Mouse (Mus musculus): Measurements from ENCODE around the gene Anp32b. TPM values are rescaled to one million over a fixed set of nuclear protein-coding genes. Genes with fewer than 3 reads are reported as not detected.
A peak's percentile ranks its signal among the peaks of the same experiment; 100 is the strongest.

The Anp32b gene
- polyA plus RNA-seq, 1 experiment, result 451 TPM

DNA sequence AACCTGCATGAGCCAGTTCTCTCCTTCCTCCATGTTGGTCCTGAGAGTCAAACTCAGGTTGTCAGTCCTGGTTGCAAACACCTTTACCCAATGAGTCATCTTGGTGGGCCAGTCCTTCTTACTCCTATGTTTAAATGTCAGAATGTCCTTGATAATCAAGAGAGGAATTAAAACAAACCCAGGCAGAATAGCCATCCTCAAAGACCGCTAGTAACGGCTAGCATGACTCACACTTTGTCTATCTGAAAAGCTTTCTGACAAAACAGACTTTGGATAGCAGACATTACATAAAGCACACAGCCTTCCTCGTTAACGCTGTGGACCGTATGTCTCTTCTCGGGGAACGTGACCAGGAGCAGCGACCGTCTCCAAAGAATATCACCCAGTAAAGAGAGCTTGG lies 31.9 kb upstream of the Anp32b start:
- H3K9me3 ChIP-seq (ENCODE audit: control insufficient read depth, low read length), result peaks cover 2% of the 10 kb centered on the region; the same call in 1 of the 2 replicates
- peaks cover 81% of the 10 kb centered on the region for H3K4me1 ChIP-seq (ENCODE audit: control insufficient read depth)

DNA sequence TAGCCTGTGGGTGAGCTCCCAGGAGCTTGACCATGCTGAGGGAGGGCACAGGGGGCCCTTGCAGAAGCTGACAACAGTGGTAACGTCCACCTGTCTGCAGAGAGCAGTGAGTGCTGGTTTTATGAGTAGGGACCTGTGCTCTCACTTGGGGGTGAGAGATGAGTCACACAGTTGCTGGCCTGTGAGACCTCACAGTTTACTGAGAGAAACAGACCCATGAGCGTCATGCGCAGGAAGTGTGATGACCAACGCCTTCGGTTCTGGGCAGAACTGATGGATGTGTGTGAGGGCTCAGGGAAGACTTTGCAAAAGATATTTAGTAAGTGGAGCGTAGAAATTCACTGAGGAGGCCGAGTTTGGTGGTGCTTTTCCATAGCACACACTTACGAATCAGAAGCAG lies 28.1 kb upstream of the Anp32b start:
- TF ChIP-seq TAL1 (IDR thresholded peaks at IDR 0.05; ENCODE audit: low read length) (no peak), GATA1 (IDR thresholded peaks at IDR 0.05; ENCODE audit: low read length) (no peak)
- Histone ChIP-seq H3K4me3 (replicated peaks) (no peak overlapping the region), H3K4me1 (ENCODE audit: control insufficient read depth) (peaks cover 72% of the 10 kb centered on the region), H3K9me3 (ENCODE audit: control insufficient read depth, low read length) (no peaks in the 10 kb centered on the region), H3K27me3 (ENCODE audit: control insufficient read depth) (no peaks in the 10 kb centered on the region), H3K36me3 (ENCODE audit: control insufficient read depth) (peaks cover 4% of the 10 kb centered on the region)

More for the DNA sequence above, 31.9 kb upstream of the Anp32b start:
- TF ChIP-seq TAL1 (IDR thresholded peaks at IDR 0.05; ENCODE audit: low read length) (no peak), GATA1 (IDR thresholded peaks at IDR 0.05; ENCODE audit: low read length) (no peak)
- Histone ChIP-seq H3K36me3 (ENCODE audit: control insufficient read depth) (peaks cover 10% of the 10 kb centered on the region), H3K4me3 (replicated peaks) (no peak overlapping the region), H3K27me3 (ENCODE audit: control insufficient read depth) (no peaks in the 10 kb centered on the region)

DNA sequence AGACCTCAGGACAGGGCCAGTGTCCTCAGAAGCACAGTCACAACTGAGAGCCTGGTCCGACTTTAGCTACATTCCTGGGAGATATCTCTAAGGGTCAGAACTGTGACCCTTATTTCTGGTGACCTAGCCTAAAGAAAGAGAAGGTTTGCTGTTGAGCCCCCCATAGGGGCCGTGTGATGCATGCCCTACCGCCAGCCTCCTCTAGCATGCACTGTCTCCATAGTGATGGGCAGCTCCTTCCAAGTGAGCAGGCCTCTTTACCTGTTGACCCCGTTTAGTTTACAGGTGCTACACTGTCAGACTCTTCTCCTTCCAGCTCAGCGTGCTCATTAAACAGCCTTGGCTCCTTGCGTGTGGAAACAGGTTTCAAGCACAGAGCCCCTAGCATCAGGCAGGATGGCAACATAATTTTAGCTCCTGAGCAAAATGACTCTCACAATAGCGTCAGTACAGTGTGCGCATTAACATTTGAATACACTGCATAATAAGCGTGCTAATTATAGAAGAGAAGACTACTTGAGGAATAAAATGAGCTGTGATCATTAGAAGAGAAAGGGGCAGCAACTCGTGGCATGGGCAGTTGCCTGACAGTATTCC lies 21.7 kb upstream of the Anp32b start:
- peaks cover 76% of the 10 kb centered on the region for H3K4me1 ChIP-seq (ENCODE audit: control insufficient read depth)
- peaks cover 11% of the 10 kb centered on the region for H3K36me3 ChIP-seq (ENCODE audit: control insufficient read depth)
- H3K4me3 ChIP-seq (replicated peaks), result no peak overlapping the region
- no peaks in the 10 kb centered on the region for H3K27me3 ChIP-seq (ENCODE audit: control insufficient read depth)
- H3K9me3 ChIP-seq (ENCODE audit: control insufficient read depth, low read length), result no peaks in the 10 kb centered on the region
- TF ChIP-seq TAL1 (IDR thresholded peaks at IDR 0.05; ENCODE audit: low read length) (no peak), GATA1 (IDR thresholded peaks at IDR 0.05; ENCODE audit: low read length) (no peak)

DNA sequence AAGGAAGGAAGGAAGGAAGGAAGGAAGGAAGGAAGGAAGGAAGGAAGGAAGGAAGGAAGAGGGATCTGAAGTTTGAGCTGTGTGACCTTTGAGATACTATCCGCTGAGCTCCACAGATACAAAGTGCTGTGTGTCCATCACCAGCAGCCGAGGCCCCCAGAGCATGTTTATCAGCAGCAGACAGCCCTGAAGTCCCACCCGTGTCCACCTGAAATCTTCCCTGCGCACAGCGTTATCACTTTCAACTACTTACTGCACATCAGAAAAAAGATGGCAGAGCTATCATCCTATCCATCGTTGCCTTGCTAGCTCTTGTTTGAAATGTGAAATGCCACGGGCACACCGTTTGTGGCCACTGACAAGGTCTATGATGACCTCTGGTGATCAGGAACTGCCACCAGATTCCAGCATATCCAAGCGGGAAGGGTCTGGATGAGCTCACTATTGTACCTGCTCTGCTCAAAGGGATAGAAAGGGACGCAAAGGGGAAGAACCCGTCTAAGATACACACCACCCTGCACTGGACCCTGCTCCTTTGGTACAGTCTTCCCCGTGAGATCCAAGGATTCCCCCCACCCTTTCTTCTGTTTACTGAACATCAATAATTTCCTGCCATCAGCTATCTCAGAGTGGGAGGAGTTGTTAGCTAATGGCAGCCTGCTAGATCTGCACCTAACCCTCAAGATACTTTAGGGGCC lies 18.2 kb upstream of the Anp32b start:
- Histone ChIP-seq H3K9me3 (ENCODE audit: control insufficient read depth, low read length) (no peaks in the 10 kb centered on the region), H3K4me1 (ENCODE audit: control insufficient read depth) (peaks cover 89% of the 10 kb centered on the region), H3K36me3 (ENCODE audit: control insufficient read depth) (peaks cover 7% of the 10 kb centered on the region), H3K4me3 (replicated peaks) (peak overlapping the region; percentile 59), H3K27me3 (ENCODE audit: control insufficient read depth) (no peaks in the 10 kb centered on the region)
- peak; percentile 90 for TF ChIP-seq GATA1 (IDR thresholded peaks at IDR 0.05; ENCODE audit: low read length)
- TF ChIP-seq TAL1 (IDR thresholded peaks at IDR 0.05; ENCODE audit: low read length), result peak; percentile 93

DNA sequence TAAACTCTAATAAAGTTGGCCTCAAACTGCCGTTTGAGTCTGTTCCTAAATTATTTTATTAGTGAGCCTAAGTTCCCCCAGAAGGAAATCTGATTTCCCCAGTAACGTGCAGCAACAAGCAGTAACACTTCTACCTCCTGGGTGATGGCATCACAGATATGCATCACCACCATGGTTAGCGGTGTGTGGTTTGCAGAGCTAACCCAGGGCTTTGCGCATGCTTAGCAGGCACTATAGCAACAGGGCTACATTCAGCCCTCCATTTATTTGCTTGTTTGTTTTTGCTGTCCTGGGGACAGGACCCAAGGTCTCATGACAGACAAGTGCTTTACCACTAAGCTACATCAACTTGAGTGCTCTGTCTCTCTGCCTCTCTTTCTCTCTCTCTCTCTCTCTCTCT lies 8.2 kb upstream of the Anp32b start:
- H3K36me3 ChIP-seq (ENCODE audit: control insufficient read depth), result peaks cover 9% of the 10 kb centered on the region; the same call in 1 of the 2 replicates
- no peaks in the 10 kb centered on the region for H3K27me3 ChIP-seq (ENCODE audit: control insufficient read depth)
- H3K4me3 ChIP-seq (replicated peaks), result no peak overlapping the region
- H3K4me1 ChIP-seq (ENCODE audit: control insufficient read depth), result peaks cover 64% of the 10 kb centered on the region
- no peaks in the 10 kb centered on the region for H3K9me3 ChIP-seq (ENCODE audit: control insufficient read depth, low read length)
- TF ChIP-seq TAL1 (IDR thresholded peaks at IDR 0.05; ENCODE audit: low read length), result no peak
- no peak for TF ChIP-seq GATA1 (IDR thresholded peaks at IDR 0.05; ENCODE audit: low read length)

DNA sequence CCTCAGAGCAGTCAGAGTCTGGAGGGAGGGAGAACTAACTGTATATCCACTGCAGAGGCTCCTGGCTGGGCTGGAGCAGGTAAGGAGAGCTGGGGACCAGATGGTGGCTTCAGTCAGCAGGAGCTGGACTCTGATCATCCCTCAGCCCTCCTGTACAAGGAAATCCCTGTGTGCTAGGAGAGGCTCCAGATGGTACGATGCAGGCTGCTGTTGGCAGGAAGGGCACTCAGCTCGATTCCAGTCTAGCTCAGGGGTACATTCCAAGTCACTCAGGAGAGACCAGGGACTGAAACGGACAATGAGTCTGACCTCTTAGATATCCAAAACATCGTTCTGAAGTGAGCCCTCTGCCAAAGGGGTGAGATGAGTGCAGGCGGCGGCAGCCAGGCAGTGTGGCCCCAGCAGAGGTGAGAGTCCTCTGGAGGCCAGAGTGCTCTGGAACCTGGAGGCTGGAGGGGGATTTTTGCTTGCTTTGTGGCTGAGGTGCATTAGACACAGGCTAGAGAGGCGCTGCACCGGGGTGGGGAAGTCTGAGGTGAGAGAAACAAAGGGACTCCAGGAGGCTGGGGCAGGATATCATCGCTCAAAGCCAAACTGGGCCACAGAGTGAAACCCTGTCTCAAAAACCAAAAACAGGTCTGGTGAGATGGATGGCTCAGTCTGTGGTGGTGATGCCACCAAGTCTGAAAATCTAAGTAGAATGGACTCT lies 5.3 kb upstream of the Anp32b start:
- Histone ChIP-seq H3K36me3 (ENCODE audit: control insufficient read depth) (peaks cover 19% of the 10 kb centered on the region), H3K27me3 (ENCODE audit: control insufficient read depth) (no peaks in the 10 kb centered on the region), H3K9me3 (ENCODE audit: control insufficient read depth, low read length) (no peaks in the 10 kb centered on the region), H3K4me1 (ENCODE audit: control insufficient read depth) (peaks cover 75% of the 10 kb centered on the region), H3K4me3 (replicated peaks) (no peak overlapping the region)
- TF ChIP-seq GATA1 (IDR thresholded peaks at IDR 0.05; ENCODE audit: low read length) (no peak), TAL1 (IDR thresholded peaks at IDR 0.05; ENCODE audit: low read length) (no peak)

DNA sequence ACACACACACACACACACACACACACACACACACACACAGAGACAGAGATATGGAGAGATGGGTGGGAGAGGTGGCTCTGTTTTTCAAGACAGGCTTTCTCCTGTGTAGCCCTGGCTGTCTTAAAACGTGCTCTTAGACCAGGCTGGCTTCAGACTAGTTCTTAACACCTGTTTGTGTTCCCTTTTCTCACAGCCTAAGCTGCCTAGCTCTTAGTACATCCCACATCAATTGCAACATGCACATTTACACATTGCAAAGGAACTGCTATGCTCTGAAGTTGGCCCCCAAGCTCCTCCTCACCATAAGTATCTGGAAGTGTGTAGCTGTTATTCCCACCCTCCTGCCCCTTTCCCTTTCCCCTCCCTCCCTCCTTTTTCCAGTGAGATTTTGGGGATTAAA lies 3.2 kb upstream of the Anp32b start:
- TF ChIP-seq GATA1 (IDR thresholded peaks at IDR 0.05; ENCODE audit: low read length) (no peak), TAL1 (IDR thresholded peaks at IDR 0.05; ENCODE audit: low read length) (no peak)
- Histone ChIP-seq H3K9me3 (ENCODE audit: control insufficient read depth, low read length) (no peaks in the 10 kb centered on the region), H3K4me3 (replicated peaks) (no peak overlapping the region), H3K27me3 (ENCODE audit: control insufficient read depth) (no peaks in the 10 kb centered on the region), H3K4me1 (ENCODE audit: control insufficient read depth) (peaks cover 70% of the 10 kb centered on the region), H3K36me3 (ENCODE audit: control insufficient read depth) (peaks cover 27% of the 10 kb centered on the region)

DNA sequence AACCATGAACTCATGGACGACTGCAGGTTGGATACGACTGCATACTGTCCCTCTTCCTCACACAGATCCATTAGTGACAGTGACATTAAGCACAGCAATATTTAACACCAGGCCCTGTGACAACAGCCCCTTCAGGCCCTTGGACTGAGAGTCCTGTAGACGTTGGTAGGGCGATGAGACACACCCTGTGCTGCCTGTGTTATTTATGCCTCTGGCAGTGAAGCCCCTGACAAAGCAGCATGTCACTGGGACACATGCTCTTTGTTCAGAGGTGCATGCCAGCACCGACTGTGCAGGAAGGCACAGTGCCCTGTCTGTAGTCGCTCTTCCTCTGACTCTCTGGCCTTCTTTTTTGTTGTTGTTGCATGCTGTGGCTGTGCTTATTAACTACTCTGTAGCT lies 1.8 kb upstream of the Anp32b start:
- peaks cover 41% of the 10 kb centered on the region for H3K36me3 ChIP-seq (ENCODE audit: control insufficient read depth)
- peak overlapping the region; percentile 96 for H3K4me3 ChIP-seq (replicated peaks)
- no peaks in the 10 kb centered on the region for H3K27me3 ChIP-seq (ENCODE audit: control insufficient read depth)
- no peak for TF ChIP-seq TAL1 (IDR thresholded peaks at IDR 0.05; ENCODE audit: low read length)
- TF ChIP-seq GATA1 (IDR thresholded peaks at IDR 0.05; ENCODE audit: low read length), result no peak
- H3K9me3 ChIP-seq (ENCODE audit: control insufficient read depth, low read length), result no peaks in the 10 kb centered on the region
- H3K4me1 ChIP-seq (ENCODE audit: control insufficient read depth), result peaks cover 73% of the 10 kb centered on the region

DNA sequence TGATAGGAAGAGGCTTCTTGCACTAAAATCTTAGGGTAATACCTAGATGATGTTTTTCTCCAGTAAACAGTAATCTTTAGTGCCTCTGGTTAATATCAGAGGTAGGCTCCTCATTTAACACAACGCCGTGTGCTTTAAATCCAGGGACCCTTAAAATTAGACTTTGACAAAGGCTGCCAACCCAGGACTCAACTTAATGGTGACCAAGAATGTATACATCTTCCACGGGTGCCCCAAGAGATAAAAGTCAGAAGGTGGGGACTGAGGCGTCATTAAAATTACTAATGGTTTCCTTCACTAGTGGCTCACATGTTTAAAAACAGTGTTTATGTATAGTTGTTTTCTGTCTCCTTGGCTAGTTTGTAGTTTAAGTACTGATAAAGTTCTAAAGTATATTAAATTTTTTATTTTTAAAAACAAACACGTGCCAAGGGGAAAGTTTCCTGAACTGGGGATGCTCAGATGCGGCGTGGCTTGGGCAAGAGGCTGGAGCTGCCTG lies 633 bp upstream of the Anp32b start:
- Histone ChIP-seq H3K4me3 (replicated peaks) (peak overlapping the region; percentile 96), H3K9me3 (ENCODE audit: control insufficient read depth, low read length) (no peaks in the 10 kb centered on the region), H3K27me3 (ENCODE audit: control insufficient read depth) (no peaks in the 10 kb centered on the region), H3K36me3 (ENCODE audit: control insufficient read depth) (peaks cover 53% of the 10 kb centered on the region), H3K4me1 (ENCODE audit: control insufficient read depth) (peaks cover 82% of the 10 kb centered on the region)
- TF ChIP-seq TAL1 (IDR thresholded peaks at IDR 0.05; ENCODE audit: low read length) (no peak), GATA1 (IDR thresholded peaks at IDR 0.05; ENCODE audit: low read length) (no peak)
